Comparison of ENCODE assay signal across 23 mouse cellular contexts in genomic region chr9:47805658-47806057, GRCm38 (mm10).
DNase-seq lines count a peak whose midpoint lies in the region; ATAC-seq lines count a peak whose summit lies in the region.
"Had no signal": no experiment of that assay in that cellular context is flagged by ENCODE, and none has a peak within 500 bp of the region (broad histone marks: within the 10 kb centered on the region; RNA-seq: fewer than 3 reads in every experiment).

No protein-coding gene starts in this region.

- no peaks in the 10 kb centered on the region for H3K36me3 ChIP-seq in kidney, embryonic 16.5 days (ENCODE audit: insufficient read depth, low read length)
- H3K36me3 ChIP-seq in midbrain, embryonic 14.5 days (ENCODE audit: control insufficient read depth, insufficient read depth, low read length), result no peaks in the 10 kb centered on the region
- H3K36me3 ChIP-seq: embryonic facial prominence, embryonic 15.5 days; heart, embryonic 12.5 days; limb, embryonic 12.5 days; neural tube, embryonic 15.5 days had no signal

- H3K4me1 ChIP-seq in kidney, embryonic 16.5 days (ENCODE audit: insufficient read depth, low read length), result peaks cover 4% of the 10 kb centered on the region; the same call in 1 of the 2 replicates
- H3K4me1 ChIP-seq in midbrain, embryonic 14.5 days (ENCODE audit: control insufficient read depth, insufficient read depth, low read length), result peaks cover 11% of the 10 kb centered on the region

- H3K27me3 ChIP-seq in kidney, embryonic 16.5 days (ENCODE audit: insufficient read depth, low read length), result no peaks in the 10 kb centered on the region
- H3K27me3 ChIP-seq in midbrain, embryonic 14.5 days (ENCODE audit: control insufficient read depth, insufficient read depth, low read length), result no peaks in the 10 kb centered on the region
- H3K27me3 ChIP-seq: embryonic facial prominence, embryonic 15.5 days; limb, embryonic 12.5 days; neural tube, embryonic 15.5 days had no signal

- no peak overlapping the region for H3K27ac ChIP-seq in kidney, embryonic 16.5 days (ENCODE audit: low read length)
- no peak overlapping the region for H3K27ac ChIP-seq in midbrain, embryonic 14.5 days (replicated peaks; ENCODE audit: low read depth, low read length)
- H3K27ac ChIP-seq: embryonic facial prominence, embryonic 15.5 days; hindbrain, embryonic 10.5 days; hindbrain, postnatal 0 days; limb, embryonic 12.5 days; neural tube, embryonic 15.5 days had no signal

- H3K9me3 ChIP-seq in kidney, embryonic 16.5 days (ENCODE audit: low read length), result no peaks in the 10 kb centered on the region
- no peaks in the 10 kb centered on the region for H3K9me3 ChIP-seq in midbrain, embryonic 14.5 days (ENCODE audit: control insufficient read depth, low read length)
- H3K9me3 ChIP-seq: embryonic facial prominence, embryonic 15.5 days; heart, embryonic 12.5 days; hindbrain, embryonic 10.5 days; limb, embryonic 12.5 days; neural tube, embryonic 15.5 days had no signal

- 64% methylated on average over 7 of the region's 7 CpGs for WGBS in kidney, embryonic 16.5 days
- 10% methylated on average over 7 of the region's 7 CpGs for WGBS in midbrain, embryonic 14.5 days

- H3K9ac ChIP-seq in kidney, embryonic 16.5 days (replicated peaks; ENCODE audit: low read length), result no peak overlapping the region
- H3K9ac ChIP-seq in midbrain, embryonic 14.5 days (replicated peaks; ENCODE audit: low read length), result no peak overlapping the region
- H3K9ac ChIP-seq: embryonic facial prominence, embryonic 15.5 days; heart, embryonic 12.5 days; limb, embryonic 12.5 days; liver, postnatal 0 days; neural tube, embryonic 15.5 days had no signal

- H3K4me3 ChIP-seq in kidney, embryonic 16.5 days (ENCODE audit: low read length), result no peak overlapping the region
- H3K4me3 ChIP-seq in midbrain, embryonic 14.5 days (replicated peaks; ENCODE audit: low read depth, low read length), result no peak overlapping the region
- H3K4me3 ChIP-seq: embryonic facial prominence, embryonic 15.5 days; heart, embryonic 12.5 days; hindbrain, embryonic 10.5 days; limb, embryonic 12.5 days; neural tube, embryonic 15.5 days had no signal

- peak; percentile 78; the same call in 1 of the 2 replicates for ATAC-seq in kidney, embryonic 16.5 days (ENCODE audit: low FRiP score, low TSS enrichment)
- ATAC-seq in midbrain, embryonic 14.5 days (ENCODE audit: low FRiP score, low TSS enrichment), result no peak
- ATAC-seq: hindbrain, postnatal 0 days; intestine, embryonic 16.5 days; liver, postnatal 0 days; lung, postnatal 0 days had no signal

- no peak overlapping the region for H3K4me2 ChIP-seq in kidney, embryonic 16.5 days (replicated peaks; ENCODE audit: low read depth, low read length)
- no peak overlapping the region for H3K4me2 ChIP-seq in midbrain, embryonic 14.5 days (ENCODE audit: low read length)
- H3K4me2 ChIP-seq: embryonic facial prominence, embryonic 15.5 days; heart, embryonic 12.5 days; limb, embryonic 12.5 days; liver, embryonic 11.5 days; neural tube, embryonic 15.5 days had no signal

- DNase-seq in kidney, adult 9 months, result no peak
- peak; percentile 24 for DNase-seq in embryo, embryonic 11 days
- DNase-seq in midbrain, embryonic 14.5 days, result peak; percentile 49
- DNase-seq in yolk sac, embryonic 10.5 days (ENCODE audit: low spot score), result peak; percentile 19
- DNase-seq in right cerebral cortex, postnatal 10 days (ENCODE audit: low spot score in 2 of 2), result no peak
- no peak for DNase-seq in urinary bladder, postnatal 14 days (ENCODE audit: low spot score)
- DNase-seq: adrenal gland, adult 2 months; cerebellum, adult 9-11 months; heart, postnatal 10 days; kidney, postnatal 36 days; layer of hippocampus, postnatal 36 days; liver, postnatal 0 days; thymus, postnatal 14 days had no signal

Comparison
In these comparisons a context has a peak if more than half of its experiments do, and no peak if none do; other contexts are left out.
1. DNase-seq: peak in embryo, embryonic 11 days (single experiment), midbrain, embryonic 14.5 days (single experiment) and yolk sac, embryonic 10.5 days (single experiment); none in kidney, adult 9 months (single experiment), right cerebral cortex, postnatal 10 days (0 of 2) and urinary bladder, postnatal 14 days (single experiment).